Mouse (Mus musculus): ENCODE results near the gene Hadhb.
A peak's percentile ranks its signal among the peaks of the same experiment; 100 is the strongest.
"Not testable (repeated sequence)": the region's sequence is repeated elsewhere in the genome, so short reads cannot be mapped to it uniquely, and the experiment has no call there.

Gene Hadhb

DNA sequence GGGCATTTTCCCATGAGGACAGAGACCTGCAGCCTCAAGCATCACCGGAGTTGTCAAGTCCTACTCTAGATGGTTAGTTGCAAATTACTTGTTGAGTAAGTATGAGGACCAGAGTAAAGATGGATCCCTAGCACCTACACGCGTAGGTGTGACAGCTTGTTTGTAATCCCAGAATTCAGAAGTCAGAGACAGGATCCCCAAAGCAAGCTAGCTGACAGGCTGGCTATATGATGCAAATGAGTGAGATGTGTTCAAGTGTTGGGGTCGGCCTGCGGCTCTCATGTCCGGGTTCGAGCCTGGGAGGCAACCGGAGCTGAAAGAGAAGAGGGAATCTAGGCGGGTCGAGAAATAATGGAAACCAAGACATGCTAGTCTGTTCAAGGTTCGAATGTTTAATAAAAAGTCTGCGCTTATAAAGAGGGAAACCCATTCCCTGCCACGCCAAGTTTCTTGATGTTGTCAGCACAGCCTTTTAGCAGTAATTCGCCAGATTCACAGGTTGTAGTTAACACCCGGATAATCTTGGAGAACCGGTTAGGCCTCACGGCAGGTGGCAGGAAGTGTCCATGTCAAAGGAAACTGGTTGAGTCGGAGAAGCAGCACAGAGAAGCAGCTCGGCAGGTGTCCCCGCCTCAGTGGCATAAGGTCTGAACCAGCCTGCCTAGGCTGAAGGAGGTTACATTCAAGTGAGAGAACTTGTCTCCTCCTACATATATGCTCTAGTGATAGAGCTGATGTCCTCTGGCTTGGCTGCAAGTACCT is 18.1 kb downstream of the Hadhb start:
- peak in 1 of 2 experiments; percentile 19 for DNase-seq (ENCODE audit: low spot score in 2 of 2)

DNA sequence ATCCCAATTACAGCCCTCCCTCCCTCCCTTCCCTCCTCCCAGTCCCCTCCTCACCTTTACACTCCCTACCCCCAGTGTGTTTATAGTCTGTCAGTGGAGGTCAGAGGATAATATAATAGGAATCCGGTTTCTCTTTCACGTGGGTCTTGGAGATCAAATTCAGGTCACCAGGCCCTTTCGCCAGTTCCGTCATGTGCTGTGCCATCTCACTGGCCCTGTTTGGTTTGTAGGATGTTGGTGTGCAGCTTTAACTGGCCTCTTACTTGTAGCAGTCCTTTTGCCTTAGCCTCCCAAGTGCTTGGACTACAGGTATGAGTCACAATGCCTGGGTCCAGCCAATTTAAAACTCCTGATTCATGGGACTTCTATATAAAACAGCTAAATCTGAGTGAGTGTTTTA is 20.8 kb downstream of the Hadhb start:
- no peak for DNase-seq (ENCODE audit: low spot score in 2 of 2)

DNA sequence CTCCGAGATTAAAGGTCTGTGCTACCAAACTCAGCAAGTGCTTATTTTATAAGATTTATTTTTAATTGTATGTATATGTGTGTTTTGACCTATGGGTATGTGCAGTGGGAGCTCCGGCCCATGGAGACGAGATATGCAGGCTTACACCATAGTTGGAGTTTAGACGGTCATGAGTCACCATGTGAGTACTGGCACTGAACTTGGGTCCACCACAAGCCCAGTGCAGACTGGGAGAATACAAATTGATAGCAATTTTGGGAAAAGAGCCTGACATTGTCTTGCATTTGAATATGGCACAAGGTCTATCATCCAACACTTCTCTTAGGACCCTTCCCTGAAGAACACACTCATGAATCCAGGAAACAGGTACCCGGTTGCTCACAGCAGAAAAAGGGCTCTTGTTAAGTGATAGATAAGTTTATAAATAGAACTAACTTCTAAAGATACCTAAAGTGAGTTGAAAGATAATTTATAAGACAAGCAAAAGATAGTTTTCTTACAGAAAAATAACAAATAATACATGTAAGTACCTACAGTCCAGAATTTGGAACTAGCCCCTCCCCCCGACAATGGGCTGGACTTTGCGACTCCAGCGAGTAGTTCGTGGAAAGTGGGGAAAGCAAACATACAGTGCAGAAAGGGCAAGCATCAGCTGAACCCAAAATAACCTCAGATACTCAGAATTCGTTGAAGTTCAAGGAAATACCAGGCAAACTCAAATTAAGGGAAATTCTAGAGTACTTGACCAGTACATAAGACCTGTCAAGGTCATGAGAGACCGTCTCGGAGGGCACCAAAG is 32.8 kb downstream of the Hadhb start:
- DNase-seq (ENCODE audit: low spot score in 2 of 2): no peak

DNA sequence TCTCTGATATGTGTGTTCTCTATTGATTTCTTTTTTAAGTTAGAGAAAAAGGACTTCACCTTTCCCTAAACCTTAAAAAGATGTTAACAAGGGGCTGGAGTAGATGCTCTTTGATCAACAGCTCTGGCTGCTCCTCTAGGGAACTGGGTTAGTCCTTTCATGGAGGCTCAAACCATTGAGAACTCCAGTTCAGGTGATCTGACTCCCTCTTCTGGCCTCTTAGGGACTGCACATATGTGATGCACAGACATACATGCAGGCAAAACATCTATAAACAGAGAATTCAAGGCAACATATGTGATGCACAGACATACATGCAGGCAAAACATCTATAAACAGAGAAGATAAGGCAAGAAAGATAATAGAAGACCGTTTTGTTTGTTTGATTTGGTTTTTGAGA is 37.4 kb downstream of the Hadhb start:
- no peak for DNase-seq (ENCODE audit: low spot score in 2 of 2)

DNA sequence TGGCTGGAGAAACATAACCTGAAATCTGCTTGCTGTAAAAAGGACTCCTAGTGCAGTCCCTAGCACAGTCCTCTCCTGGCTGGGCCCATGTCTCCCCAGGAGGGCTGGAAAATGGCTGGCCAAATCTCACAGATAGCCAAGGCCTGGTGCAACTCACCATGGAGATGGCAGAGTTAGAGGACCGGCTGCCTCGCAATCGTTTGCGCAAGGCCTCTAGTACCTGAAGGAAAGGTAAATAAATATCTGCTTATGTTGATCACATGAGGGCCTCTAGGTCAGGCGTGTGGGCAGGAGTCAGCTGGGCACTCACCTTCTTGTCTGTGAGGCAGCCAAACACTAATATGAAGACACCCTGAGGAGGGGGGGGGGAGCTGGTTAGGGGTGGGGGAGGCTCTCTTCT is 40.3 kb downstream of the Hadhb start:
- DNase-seq (ENCODE audit: low spot score in 2 of 2): no peak

DNA sequence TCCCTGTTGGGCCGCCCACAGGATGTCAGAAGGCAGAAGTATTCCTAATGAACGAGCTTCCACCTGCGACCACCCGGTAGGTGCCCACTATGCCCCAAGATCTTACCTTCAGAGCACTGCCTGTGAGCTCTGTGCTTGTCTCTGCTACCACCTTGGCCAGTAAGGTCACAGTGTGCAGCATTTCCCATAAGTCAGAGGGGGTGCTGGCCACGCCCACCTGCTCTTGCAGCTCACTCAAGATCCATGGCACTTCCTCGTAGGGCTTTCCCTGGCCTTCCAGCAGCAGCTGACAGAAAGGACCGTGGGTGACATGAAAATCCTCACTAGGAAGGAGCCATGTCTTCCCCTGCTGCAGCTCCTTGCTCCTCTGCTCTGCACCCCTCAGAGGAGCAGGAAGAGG is 43.2 kb downstream of the Hadhb start:
- no peak for DNase-seq (ENCODE audit: low spot score in 2 of 2)

DNA sequence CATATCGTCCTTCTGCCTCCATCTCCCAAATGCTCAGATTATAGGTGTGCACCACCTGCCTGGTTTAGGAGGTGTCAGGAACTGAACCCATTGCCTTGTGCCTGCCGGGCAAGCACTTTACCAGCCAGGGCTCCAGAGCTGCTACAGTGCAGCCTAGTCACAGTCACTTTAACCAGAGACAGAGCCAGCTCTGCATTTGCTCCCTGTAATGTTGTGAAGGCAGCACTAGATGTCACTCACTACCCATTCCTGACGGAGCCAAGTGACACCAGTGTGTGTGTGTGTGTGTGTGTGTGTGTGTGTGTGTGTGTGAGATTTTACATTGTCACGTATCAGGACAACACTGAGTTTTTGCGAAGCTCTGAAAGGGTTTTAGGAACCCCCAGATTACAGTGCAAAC is 46.5 kb downstream of the Hadhb start:
- no peak for DNase-seq (ENCODE audit: low spot score in 2 of 2)

DNA sequence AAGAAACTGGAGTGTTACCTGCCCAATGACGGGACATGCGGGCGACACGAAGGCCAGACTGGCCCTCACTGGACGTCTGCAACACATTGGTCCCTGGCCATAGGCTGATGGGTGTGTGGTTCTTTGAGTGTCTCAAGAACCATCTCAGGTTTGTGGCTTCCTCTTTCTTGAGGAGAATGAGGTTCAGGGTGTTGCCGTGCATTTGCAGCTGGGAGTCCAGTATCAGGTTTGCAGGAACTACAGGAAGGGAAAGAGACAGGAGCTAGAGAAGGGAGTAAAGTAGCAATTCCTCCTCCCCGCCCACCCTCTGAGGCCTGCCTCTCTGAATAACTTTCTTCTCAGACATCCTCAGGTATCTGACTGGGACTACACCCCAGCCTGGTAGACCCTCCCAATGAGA is 47.2 kb downstream of the Hadhb start:
- no peak for DNase-seq (ENCODE audit: low spot score in 2 of 2)

DNA sequence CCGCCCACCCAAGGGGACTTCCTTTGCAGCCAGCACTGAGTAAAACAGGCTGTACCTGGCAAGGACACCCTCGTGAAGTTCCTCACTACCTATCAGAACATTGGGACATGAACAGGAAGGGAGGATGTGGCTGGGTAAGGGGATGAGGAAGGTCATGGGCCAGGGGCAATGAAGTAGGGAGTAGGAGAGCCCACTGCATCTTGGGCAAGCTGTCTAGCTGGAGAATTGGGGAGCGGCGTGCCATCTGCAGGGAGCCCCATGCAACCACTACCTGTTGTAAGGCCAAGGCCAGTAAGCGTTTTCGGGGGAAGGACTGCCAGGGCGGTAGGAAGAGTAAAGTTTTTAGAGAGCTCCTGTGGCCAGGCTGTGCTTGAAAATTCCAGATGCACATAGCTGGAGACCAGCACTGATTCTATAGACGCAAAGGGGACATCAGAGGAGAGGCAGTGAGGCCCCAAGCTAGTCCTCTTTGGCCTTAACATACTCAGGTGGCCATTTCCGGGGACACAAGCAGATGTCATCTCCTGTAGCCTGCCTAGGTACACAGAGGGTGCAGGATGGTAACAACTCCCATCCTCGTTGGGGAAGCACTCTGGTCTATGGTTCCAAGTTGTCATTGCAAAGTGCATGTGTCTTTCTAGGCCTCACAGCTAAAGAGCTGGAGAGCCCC is 48.3 kb downstream of the Hadhb start:
- DNase-seq (ENCODE audit: low spot score in 2 of 2): no peak

DNA sequence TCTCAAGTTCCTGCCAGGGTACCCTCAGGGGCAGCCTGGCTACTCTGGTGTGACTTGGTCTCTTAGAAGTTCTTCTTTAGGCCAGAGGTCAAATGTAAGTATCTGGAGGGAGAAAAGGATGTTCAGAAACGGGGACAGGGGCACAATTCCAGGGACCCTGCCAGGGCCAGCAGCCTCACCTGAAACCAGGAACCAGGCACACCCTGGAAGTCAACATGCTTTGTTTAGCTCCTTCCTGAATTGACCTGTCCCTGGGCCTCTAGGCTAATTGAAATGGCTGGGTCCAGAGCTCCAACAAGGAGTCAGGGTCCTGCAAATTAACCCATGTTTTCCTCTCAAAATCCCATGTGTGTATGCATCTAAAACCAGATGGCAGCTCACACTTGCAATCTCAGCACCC is 49.4 kb downstream of the Hadhb start:
- no peak for DNase-seq (ENCODE audit: low spot score in 2 of 2)

DNA sequence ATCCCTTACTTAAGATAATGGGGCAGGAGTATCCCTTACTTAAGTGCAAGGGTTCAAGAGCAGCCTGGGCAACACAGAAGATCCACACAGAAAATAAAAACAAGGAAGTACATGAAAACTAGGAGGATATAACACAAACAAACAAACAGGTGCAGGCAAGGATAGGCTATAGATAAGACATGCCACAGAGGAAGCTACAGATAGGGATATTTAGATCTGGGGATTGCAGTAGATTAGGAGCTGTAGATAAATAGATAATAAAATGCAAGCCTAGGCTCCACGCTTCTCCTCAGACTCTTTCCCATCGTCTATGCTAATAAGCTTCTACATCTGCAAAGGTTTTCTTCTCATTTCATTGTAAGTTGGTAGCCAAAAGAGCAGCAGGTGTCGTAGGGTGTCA is 50.0 kb downstream of the Hadhb start:
- no peak for DNase-seq (ENCODE audit: low spot score in 2 of 2)

DNA sequence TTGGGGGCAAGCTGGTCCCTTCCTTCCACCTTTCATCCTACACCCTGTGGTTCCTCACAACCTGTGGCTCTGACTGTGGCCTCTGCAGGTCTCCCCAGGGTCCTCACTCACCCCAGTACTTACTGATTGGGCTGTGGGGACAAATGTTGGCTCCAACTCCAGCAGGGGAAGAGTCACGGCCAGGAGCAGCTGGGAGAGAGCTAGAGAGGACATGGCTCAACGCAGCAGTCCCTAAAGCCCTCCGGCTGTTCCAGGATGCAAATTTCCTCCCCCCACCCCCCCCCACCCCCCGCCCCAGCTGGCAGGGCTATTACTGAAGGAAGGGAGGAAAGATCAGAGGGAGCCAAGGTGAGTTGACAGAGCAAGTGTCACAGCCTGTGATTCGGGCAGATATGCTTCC is 50.4 kb downstream of the Hadhb start, which contains the start of gene Adgrf3:
Adgrf3 (minus strand) TSS at position 230 of the 400 bp plus-strand sequence.
- no peak for DNase-seq (ENCODE audit: low spot score in 2 of 2)

DNA sequence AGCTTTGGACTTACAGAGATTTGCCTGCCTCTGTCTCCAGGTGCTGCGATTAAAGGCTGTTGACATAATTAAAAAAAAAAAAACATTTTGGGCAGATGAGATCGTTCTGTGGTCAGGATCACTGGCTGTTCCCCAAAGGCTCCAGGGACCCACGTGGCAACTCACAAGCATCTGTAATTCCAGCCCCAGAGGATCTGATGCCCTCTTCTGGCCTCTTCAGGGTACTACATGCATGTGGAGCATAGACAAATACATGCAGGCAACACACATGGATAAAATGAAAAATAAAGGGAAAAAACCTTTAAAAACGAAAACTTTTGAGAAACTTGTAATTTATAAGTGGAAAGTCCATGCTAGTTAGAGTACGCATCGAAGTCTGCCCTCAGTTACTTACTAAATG is 52.2 kb downstream of the Hadhb start:
- DNase-seq (ENCODE audit: low spot score in 2 of 2): no peak

DNA sequence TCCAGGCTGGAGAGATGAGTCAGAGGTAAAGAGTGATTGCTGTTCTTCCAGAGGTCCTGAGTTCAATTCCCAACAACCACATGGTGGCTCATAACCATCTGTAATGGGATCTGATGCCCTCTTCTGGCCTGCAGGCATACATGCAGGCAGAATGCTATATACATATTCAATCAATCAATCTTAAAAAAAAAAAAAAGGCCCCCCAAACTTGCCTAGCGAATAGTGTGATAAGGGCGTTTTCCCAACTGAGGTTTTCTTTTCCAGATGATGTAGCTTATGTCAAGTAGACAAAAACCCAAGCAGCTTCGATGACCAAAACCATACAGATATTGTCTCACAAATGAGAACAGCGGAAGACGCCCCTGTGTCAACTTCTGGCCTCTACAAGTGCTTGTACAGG is 55.7 kb downstream of the Hadhb start:
- DNase-seq (ENCODE audit: low spot score in 2 of 2): not testable (repeated sequence)

DNA sequence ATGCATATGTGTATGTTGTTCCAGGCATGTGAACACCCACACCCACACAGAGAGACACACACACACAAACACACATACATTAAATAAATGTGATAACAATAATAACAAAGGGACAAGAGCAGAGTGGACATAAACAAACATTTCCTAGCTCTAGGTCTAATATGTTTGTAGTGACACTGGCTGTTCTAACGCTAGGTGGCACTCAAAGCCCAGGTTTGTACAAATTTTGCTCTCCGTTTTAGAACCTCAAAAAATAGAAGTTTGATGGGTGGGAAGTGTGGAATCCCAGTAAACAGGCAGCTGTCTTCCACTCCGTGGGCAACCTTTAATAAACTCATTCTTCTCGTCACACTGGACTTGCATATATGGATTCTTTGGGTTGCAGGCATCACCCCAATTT is 59.8 kb downstream of the Hadhb start:
- peak; percentile 24 to 44 for DNase-seq (ENCODE audit: low spot score in 2 of 2)

DNA sequence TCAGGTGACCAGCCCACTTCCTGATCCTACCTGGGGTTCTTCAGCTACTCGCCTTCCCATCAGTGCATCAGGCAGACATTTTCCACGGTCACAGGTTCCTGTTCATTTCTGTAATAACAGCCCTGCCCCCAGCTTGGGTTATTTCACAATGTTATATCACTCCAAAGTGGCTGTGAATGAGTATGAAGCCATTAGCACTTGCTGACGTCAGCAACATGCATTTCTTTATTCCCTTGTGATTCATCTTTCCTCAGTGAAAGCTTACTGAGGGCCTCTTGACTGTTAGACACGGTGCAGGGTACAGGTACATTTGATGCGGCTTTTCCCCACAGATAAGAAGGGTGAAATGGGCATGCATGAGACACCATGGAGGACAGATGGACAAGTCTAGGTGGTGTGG is 60.9 kb downstream of the Hadhb start:
- DNase-seq (ENCODE audit: low spot score in 2 of 2): no peak

DNA sequence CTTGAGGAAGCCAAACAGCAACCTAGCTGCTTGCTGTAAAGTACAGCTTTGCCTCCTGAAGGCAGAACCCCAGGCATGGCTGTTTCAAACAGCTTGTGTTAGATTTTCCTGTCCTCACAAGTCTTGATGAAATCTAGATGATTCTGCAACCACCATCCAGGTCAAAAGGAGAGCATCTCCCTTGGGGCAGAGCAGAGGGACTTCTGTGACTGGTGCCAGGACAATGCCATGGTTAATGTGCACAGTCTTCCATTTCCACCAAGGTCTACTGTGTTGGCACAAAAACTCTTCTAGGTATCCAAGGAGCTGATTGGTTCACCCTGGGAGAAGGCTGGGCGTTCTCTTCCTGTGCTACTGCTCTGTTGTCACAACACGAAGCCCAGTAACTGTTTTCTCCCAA is 64.7 kb downstream of the Hadhb start:
- DNase-seq (ENCODE audit: low spot score in 2 of 2): no peak

DNA sequence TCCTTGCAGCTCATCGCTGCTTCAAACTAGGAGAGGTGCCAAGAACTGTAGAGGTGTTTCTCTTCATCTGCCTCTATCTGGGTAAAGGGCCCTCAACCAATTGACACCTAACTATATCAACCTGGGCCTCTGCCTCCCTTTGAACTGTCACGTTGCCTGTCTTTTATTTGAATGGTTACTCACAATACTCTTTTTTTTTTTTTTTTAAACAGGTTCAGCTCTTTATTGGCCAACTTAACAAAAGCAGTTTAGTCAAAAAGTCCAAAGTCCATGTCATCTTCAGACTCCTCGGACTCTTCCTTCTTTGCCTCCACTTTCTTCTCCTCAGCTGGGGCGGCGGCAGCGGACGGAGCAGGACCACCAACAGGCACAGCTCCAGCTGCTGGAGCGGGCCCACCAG is 65.6 kb downstream of the Hadhb start:
- DNase-seq (ENCODE audit: low spot score in 2 of 2): no peak

DNA sequence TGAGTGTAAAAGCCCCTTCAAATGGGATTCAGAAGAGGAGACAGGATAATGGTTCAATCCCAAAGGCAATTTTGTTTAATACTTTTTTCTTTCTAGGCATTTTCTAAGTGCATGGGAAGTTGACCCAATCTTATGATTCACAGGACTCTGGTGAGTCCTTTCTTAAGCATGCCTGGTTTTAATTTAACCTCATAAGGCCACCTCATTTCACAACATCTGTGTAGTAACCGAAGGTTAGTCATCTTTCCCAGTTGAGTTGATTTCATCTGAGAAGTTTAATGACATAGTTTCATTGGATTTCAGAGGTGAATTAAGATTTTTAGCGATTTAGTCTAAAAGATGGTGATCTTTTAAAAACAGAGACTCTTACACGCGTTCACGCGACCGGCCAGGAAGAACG is 67.6 kb downstream of the Hadhb start:
- DNase-seq (ENCODE audit: low spot score in 2 of 2): no peak

DNA sequence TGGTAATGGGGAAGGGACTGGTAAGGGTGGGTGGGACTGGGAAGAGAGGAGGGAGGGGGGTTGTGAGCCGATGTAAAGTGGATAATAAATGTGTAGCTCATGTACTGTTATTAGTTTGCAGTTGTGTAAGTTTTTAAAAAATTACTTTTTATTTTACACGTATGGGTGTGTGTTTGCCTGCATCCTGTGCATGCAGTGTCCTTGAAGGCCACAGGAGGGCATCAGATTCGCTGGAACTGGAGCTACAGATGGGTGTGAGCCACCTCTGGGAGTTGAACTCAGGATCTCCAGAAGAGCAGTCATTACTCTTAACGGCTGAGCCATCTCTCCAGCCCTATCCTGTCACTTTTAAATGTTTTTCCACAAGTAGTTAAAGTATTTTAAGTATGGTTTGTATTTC is 75.9 kb downstream of the Hadhb start:
- DNase-seq (ENCODE audit: low spot score in 2 of 2): no peak

DNA sequence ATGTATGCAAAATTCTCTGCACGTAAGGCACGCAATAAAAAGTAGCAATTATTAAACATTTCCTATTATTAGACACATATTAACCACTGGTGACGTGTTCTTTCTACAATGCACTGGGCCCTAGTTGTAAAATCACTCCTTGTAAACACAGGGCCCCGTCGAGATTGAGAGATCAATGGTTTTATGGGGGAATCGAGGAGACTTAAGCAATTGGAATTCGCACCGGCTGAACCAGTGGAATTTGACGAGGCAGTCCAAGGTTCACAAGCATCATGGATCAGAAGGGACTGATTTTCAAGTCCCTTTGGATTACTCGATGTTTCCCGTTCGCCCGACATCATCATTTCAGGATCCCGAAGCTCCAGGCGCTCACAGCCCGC is 76.8 kb downstream of the Hadhb start:
- no peak for DNase-seq (ENCODE audit: low spot score in 2 of 2)

DNA sequence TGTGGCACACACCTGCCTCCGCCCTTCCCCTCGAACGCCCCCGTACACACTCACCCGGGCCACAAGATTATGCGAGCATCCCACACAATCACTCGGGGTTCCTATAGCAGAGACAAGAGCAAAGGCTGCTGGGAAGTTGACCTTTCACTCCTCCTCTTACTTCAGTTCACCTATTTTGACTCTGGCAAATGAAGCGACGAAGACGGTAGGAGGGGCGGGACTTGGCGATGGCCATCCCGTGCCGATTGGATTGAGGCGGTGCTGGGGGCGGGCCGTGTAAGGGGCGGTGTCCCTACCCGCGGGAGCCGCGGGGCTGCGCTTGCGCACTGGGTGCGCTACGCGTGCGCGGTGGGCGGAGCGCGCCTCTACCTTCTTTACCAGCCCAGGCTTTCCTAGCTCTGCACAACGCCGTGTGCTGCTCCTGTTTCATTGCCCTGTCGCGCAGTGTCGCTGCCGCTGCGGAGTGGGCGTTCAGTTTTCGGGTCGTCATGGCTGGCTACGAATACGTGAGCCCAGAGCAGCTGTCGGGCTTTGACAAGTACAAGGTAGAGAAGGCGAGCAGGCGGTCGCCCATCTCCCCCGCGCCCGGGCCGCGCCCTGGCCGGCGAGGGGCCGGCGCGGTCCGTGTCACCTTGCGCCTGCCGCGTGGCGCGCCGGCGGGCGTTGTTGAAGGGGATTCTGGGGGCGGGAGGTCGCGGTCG is 77.4 kb downstream of the Hadhb start, which contains the start of gene Selenoi:
Selenoi (plus strand) TSS at position 311 of the 701 bp plus-strand sequence.
- DNase-seq (ENCODE audit: low spot score in 2 of 2): peak; percentile 97 to 99

Measured in urinary bladder, adult 18-20 months (tissue).